Mouse (Mus musculus) liver, adult 2 months (tissue): Measurements from ENCODE around the gene Rgs7bp.

Experiments used
- CTCF ChIP-seq: fragments of 200-500 bp; IDR thresholded peaks from 2 replicates; pipeline ENCODE4 v1.5.1; 2011; ENCODE audit warnings: low read depth, low read length, control low read depth
- POLR2A ChIP-seq: fragments of 200-500 bp; IDR thresholded peaks from 2 replicates; pipeline ENCODE4 v1.6.1; 2011; ENCODE audit warnings: low read length, control low read depth; ENCODE audit not compliant: insufficient read depth; ENCODE audit errors: extremely low read depth

DNA sequence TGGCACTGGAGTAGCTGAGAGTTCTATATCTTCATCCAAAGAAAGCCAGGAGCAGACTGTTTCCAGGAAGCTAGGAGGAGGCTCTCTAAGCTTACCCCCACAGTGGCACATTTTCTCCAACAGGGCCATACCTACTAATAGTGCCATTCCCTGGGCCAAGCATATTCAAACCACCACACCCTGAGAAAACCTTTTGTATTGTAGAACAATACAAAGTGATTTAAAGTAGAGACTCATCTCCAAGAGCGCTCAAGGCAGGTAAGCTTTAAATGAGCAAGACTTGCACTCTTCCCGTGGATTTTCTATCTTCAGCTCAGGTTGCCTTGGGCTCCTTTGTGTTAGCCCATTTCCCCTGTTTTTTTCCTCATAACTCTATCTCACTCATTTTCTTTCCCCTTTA is 118.1 kb downstream of the Rgs7bp start:
- TF ChIP-seq POLR2A (no peak), CTCF (no peak)
